Mouse (Mus musculus) C2C12 (cell line): ENCODE measurements at regions not wholly inside any gene's neighbourhood (a gene's known extent, or its start where the extent isn't known, plus 50 kb on each side); places are given as distances from the start of the nearest gene placed in this dataset.

Source experiments
- H3K27me3 ChIP-seq: one replicate; pipeline ENCODE4 v1.6.1; 2011; ENCODE audit not compliant: control insufficient read depth, insufficient read depth, insufficient read length
- H3K36me3 ChIP-seq: one replicate; pipeline ENCODE4 v1.6.1; 2011; ENCODE audit not compliant: control insufficient read depth, insufficient read depth
- H3K4me3 ChIP-seq: one replicate; pipeline ENCODE4 v1.5.1; 2011; ENCODE audit warnings: mild to moderate bottlenecking, control low read depth; ENCODE audit not compliant: poor library complexity, insufficient read depth, severe bottlenecking
- H3K79me2 ChIP-seq: one replicate; pipeline ENCODE4 v1.6.1; 2011; ENCODE audit not compliant: control insufficient read depth, insufficient read depth
- H3K79me3 ChIP-seq: one replicate; pipeline ENCODE4 v1.6.1; 2011; ENCODE audit warnings: low read depth, control low read depth
- H3ac ChIP-seq: one replicate; pipeline ENCODE3; 2011; ENCODE audit warnings: low read depth; ENCODE audit not compliant: control insufficient read depth, insufficient read length
- CEBPB ChIP-seq: IDR thresholded peaks from one replicate; pipeline ENCODE4 v1.6.1; 2011; ENCODE audit warnings: low read depth, mild to moderate bottlenecking, control low read depth, moderate library complexity
- CTCF ChIP-seq: IDR thresholded peaks from one replicate; pipeline ENCODE4 v1.5.1; 2011; ENCODE audit not compliant: control insufficient read depth, insufficient read depth, insufficient read length
- FOSL1 ChIP-seq: IDR thresholded peaks from one replicate; pipeline ENCODE4 v1.8.0; 2011; ENCODE audit warnings: mild to moderate bottlenecking, low read length; ENCODE audit not compliant: poor library complexity, insufficient read depth, severe bottlenecking
- MAX ChIP-seq: IDR thresholded peaks from one replicate; pipeline ENCODE4 v1.6.1; 2011; ENCODE audit warnings: mild to moderate bottlenecking, control low read depth
- MYOD1 ChIP-seq: IDR thresholded peaks from one replicate; pipeline ENCODE4 v1.6.1; 2011; ENCODE audit warnings: low read depth; ENCODE audit not compliant: control insufficient read depth, insufficient read length
- MYOG ChIP-seq: IDR thresholded peaks from one replicate; pipeline ENCODE4 v1.6.1; 2011; ENCODE audit not compliant: control insufficient read depth, insufficient read length; ENCODE audit errors: extremely low read depth
- USF1 ChIP-seq: IDR thresholded peaks from one replicate; pipeline ENCODE4 v1.6.1; 2011; ENCODE audit warnings: low read depth, mild to moderate bottlenecking, control low read depth, moderate library complexity

GRCm38 (mm10) chr2:148330368-148330767, 64.8 kb upstream of the Sstr4 start:
- Histone ChIP-seq H3K79me3 (no peaks in the 10 kb centered on the region), H3K79me2 (no peaks in the 10 kb centered on the region), H3K4me3 (no peak overlapping the region), H3K27me3 (no peaks in the 10 kb centered on the region), H3ac (no peak overlapping the region), H3K36me3 (no peaks in the 10 kb centered on the region)
- TF ChIP-seq CTCF (no peak), MYOG (no peak), MAX (no peak), USF1 (no peak), FOSL1 (no peak), MYOD1 (no peak), CEBPB (no peak)

- no peak overlapping the region for H3K4me3 ChIP-seq
- H3K36me3 ChIP-seq, result no peaks in the 10 kb centered on the region
- H3K79me2 ChIP-seq, result no peaks in the 10 kb centered on the region
- TF ChIP-seq MAX (no peak), MYOG (no peak), FOSL1 (no peak), MYOD1 (no peak), USF1 (no peak), CEBPB (no peak), CTCF (no peak)
- no peaks in the 10 kb centered on the region for H3K79me3 ChIP-seq
- H3ac ChIP-seq, result no peak overlapping the region
- no peaks in the 10 kb centered on the region for H3K27me3 ChIP-seq
Measured at GRCm38 (mm10) chr2:148334555-148334954, 60.6 kb upstream of the Sstr4 start.

GRCm38 (mm10) chr2:148336626-148337025, 58.5 kb upstream of the Sstr4 start:
- Histone ChIP-seq H3K79me3 (no peaks in the 10 kb centered on the region), H3ac (no peak overlapping the region), H3K4me3 (no peak overlapping the region), H3K79me2 (no peaks in the 10 kb centered on the region), H3K36me3 (no peaks in the 10 kb centered on the region), H3K27me3 (no peaks in the 10 kb centered on the region)
- TF ChIP-seq MYOG (no peak), MYOD1 (no peak), MAX (no peak), CEBPB (no peak), CTCF (no peak), USF1 (no peak), FOSL1 (no peak)

- no peak for TF ChIP-seq MYOG
- TF ChIP-seq CTCF, result no peak
- no peak for TF ChIP-seq MYOD1
- TF ChIP-seq USF1, result no peak
- TF ChIP-seq CEBPB, result no peak
- TF ChIP-seq MAX, result no peak
- TF ChIP-seq FOSL1, result no peak
- H3K36me3 ChIP-seq, result no peaks in the 10 kb centered on the region
- H3K79me2 ChIP-seq, result no peaks in the 10 kb centered on the region
- no peaks in the 10 kb centered on the region for H3K27me3 ChIP-seq
- no peaks in the 10 kb centered on the region for H3K79me3 ChIP-seq
- H3K4me3 ChIP-seq, result no peak overlapping the region
- no peak overlapping the region for H3ac ChIP-seq
Measured at GRCm38 (mm10) chr2:148338308-148338768, 56.8 kb upstream of the Sstr4 start.

GRCm38 (mm10) chr2:148338894-148339293, 56.2 kb upstream of the Sstr4 start:
- H3K79me2 ChIP-seq, result no peaks in the 10 kb centered on the region
- no peaks in the 10 kb centered on the region for H3K79me3 ChIP-seq
- H3K27me3 ChIP-seq, result no peaks in the 10 kb centered on the region
- TF ChIP-seq MYOD1 (no peak), MAX (no peak), FOSL1 (no peak), CEBPB (no peak), USF1 (no peak), CTCF (no peak), MYOG (no peak)
- no peaks in the 10 kb centered on the region for H3K36me3 ChIP-seq
- no peak overlapping the region for H3K4me3 ChIP-seq
- H3ac ChIP-seq, result no peak overlapping the region

- no peak for TF ChIP-seq MAX
- no peak for TF ChIP-seq CEBPB
- no peak for TF ChIP-seq MYOG
- TF ChIP-seq USF1, result no peak
- TF ChIP-seq MYOD1, result no peak
- TF ChIP-seq CTCF, result no peak
- no peak for TF ChIP-seq FOSL1
- H3K36me3 ChIP-seq, result no peaks in the 10 kb centered on the region
Measured at GRCm38 (mm10) chr2:148344193-148344592, 51.0 kb upstream of the Sstr4 start.

More at GRCm38 (mm10) chr2:148344193-148344592, 51.0 kb upstream of the Sstr4 start:
- Histone ChIP-seq H3K4me3 (no peak overlapping the region), H3K79me2 (no peaks in the 10 kb centered on the region), H3K27me3 (no peaks in the 10 kb centered on the region), H3ac (no peak overlapping the region), H3K79me3 (no peaks in the 10 kb centered on the region)
